Mouse (Mus musculus) spleen, adult 2 months (tissue): ENCODE results near the gene Dlec1.

ENCODE experiments used
- CTCF ChIP-seq: fragments of 200-500 bp; IDR thresholded peaks from 2 replicates; pipeline ENCODE4 v1.5.1; 2011; ENCODE audit warnings: mild to moderate bottlenecking, inconsistent platforms; ENCODE audit not compliant: insufficient read depth, insufficient read length, insufficient replicate concordance; ENCODE audit errors: extremely low read depth
- POLR2A ChIP-seq: fragments of 200-500 bp; IDR thresholded peaks from 2 replicates; pipeline ENCODE4 v1.6.1; 2011; ENCODE audit warnings: low read depth, low read length, inconsistent platforms

DNA sequence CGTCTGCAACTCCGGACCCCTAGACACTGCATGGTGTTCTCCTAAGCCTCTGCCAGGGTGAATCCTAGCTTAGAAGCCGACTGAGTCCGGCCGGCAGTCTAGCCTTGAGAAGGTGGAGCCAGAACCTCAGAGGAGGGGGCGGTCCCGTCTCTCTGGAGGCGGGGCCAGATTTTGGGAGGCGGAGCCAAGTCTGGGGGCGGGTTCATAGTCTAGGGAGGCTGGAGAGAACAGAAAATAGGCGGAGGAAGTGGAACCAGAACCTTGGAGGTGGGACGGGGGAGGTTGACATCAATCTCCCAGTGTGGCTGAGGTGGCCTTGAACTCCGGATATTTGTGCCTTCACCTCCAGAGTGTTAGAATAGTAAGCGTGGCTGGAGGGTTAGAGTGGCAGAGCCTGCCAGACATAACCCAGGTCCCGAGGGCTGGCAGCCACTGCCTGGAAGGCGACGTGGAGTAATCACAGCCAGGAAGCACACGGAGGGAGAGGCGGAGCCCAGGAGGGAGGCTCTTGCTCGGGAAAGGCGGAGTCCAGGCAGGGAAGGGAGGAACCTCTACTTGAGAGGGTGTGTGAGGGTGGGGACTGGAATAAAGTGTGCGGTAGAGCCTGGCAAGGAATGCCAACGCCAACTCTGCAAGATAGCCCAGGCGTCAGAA is 14.0 kb upstream of the Dlec1 start:
- TF ChIP-seq POLR2A, result no peak
- no peak for TF ChIP-seq CTCF
